Mouse (Mus musculus) stomach, embryonic 16.5 days (tissue): ENCODE results near the gene Fitm1. TPM values are rescaled to one million over a fixed set of nuclear protein-coding genes. Genes with fewer than 3 reads are reported as not detected.

Experiments
- ATAC-seq: fragments of 200-750 bp; cut with Nextera tagmentation; 2 replicates; pipeline ENCODE4 v1.8.0; 2017; ENCODE audit warnings: moderate number of reproducible peaks, moderate TSS enrichment; ENCODE audit not compliant: insufficient read depth, low FRiP score
- H3K27ac ChIP-seq: fragments of 300-500 bp; sonication (generic); 2 replicates; pipeline ENCODE4 v1.5.1; 2014; ENCODE audit warnings: low read length
- H3K27me3 ChIP-seq: fragments of 300-500 bp; sonication (generic); 2 replicates; pipeline ENCODE4 v1.6.1; 2014; ENCODE audit warnings: low read length, control low read depth, mixed read lengths; ENCODE audit not compliant: control insufficient read depth, insufficient read depth
- H3K36me3 ChIP-seq: fragments of 300-500 bp; sonication (generic); 2 replicates; pipeline ENCODE4 v1.6.1; 2014; ENCODE audit warnings: low read length; ENCODE audit not compliant: control insufficient read depth, insufficient read depth
- H3K4me1 ChIP-seq: fragments of 300-500 bp; sonication (generic); 2 replicates; pipeline ENCODE4 v1.6.1; 2014; ENCODE audit warnings: low read length, control low read depth, mixed read lengths; ENCODE audit not compliant: control insufficient read depth, insufficient read depth
- H3K4me2 ChIP-seq: fragments of 300-500 bp; sonication (generic); 2 replicates; pipeline ENCODE4 v1.6.1; 2014; ENCODE audit warnings: low read depth, low read length, mixed read lengths
- H3K4me3 ChIP-seq: fragments of 300-500 bp; sonication (generic); replicated peaks from 2 replicates; pipeline ENCODE4 v1.5.1; 2014; ENCODE audit warnings: mild to moderate bottlenecking, low read length
- H3K9ac ChIP-seq: fragments of 300-500 bp; sonication (generic); 2 replicates; pipeline ENCODE4 v1.6.1; 2014; ENCODE audit warnings: low read length
- H3K9me3 ChIP-seq: fragments of 300-500 bp; sonication (generic); replicated peaks from 2 replicates; pipeline ENCODE4 v1.6.1; 2016; ENCODE audit warnings: low read length, control low read depth; ENCODE audit not compliant: control insufficient read depth
- WGBS: fragments of 180-500 bp; shearing (Covaris S2); extraction: QIAGEN DNeasy Blood & Tissue Kit; methylation state at CpG from one replicate; pipeline ENCODE4 v1.1.7; 2014; 5-methylcytosine and 5-hydroxymethylcytosine counted together
- polyA plus RNA-seq: library from polyadenylated mRNA; unstranded; fragments of >200 nt; fragmentation: Nextera tagmentation; extraction: Ambion mirVana; gene quantifications from 2 replicates; pipeline ENCODE4 v1.2.1, GENCODE M21; 2015

Gene Fitm1
- polyA plus RNA-seq, 1 experiment from 2014 or later: 8.1 TPM

GRCm38 (mm10) chr14:55617822-55618221 is 42.4 kb downstream of the Fitm1 start, which contains the start of gene Rec8:
Gene Rec8 (plus strand): TSS chr14:55618037.
- Histone ChIP-seq H3K4me2 (peak within 1 kb of the TSS; percentile 51), H3K9ac (peak within 1 kb of the TSS; percentile 46), H3K4me1 (peaks cover 8% of the 10 kb centered on the region), H3K27ac (no peak within 1 kb of the TSS), H3K9me3 (no peaks in the 10 kb centered on the region), H3K27me3 (no peaks in the 10 kb centered on the region), H3K4me3 (peak within 1 kb of the TSS; percentile 32), H3K36me3 (no peaks in the 10 kb centered on the region)
- ATAC-seq: peak; percentile 88
- 17% methylated on average over 21 of the region's 21 CpGs for WGBS

- Histone ChIP-seq H3K4me3 (peak overlapping the region; percentile 32), H3K9ac (peak overlapping the region; percentile 46), H3K27me3 (no peaks in the 10 kb centered on the region), H3K9me3 (no peaks in the 10 kb centered on the region), H3K36me3 (no peaks in the 10 kb centered on the region), H3K4me2 (peak overlapping the region; percentile 51), H3K4me1 (peaks cover 8% of the 10 kb centered on the region), H3K27ac (no peak overlapping the region)
- 28% methylated on average over 22 of the region's 22 CpGs for WGBS
- ATAC-seq: peak; percentile 41; the same call in 1 of the 2 replicates
Observed at GRCm38 (mm10) chr14:55618486-55619195, 43.2 kb downstream of the Fitm1 start.

Other genes starting within 250 kb of the Fitm1 start
- gene Dhrs4, start 96.9 kb upstream of the Fitm1 start, polyA plus RNA-seq: 108 and 109 TPM in 2 replicates
- gene Carmil3, start 85.0 kb upstream of the Fitm1 start, polyA plus RNA-seq: 1.8 and 1.9 TPM in 2 replicates
- gene Cpne6, start 65.2 kb upstream of the Fitm1 start, polyA plus RNA-seq: 0.25 and 0.31 TPM in 2 replicates
- gene Nrl, start 50.6 kb upstream of the Fitm1 start, polyA plus RNA-seq: not detected in 2 replicates
- 50.1 and 54.5 TPM in 2 replicates for gene Pck2, start 35.4 kb upstream of the Fitm1 start, polyA plus RNA-seq
- 76.7 and 77.6 TPM in 2 replicates for gene Dcaf11, start 15.6 kb upstream of the Fitm1 start, polyA plus RNA-seq
- 0.89 and 1.2 TPM in 2 replicates for gene A730061H03Rik, start 15.2 kb upstream of the Fitm1 start, polyA plus RNA-seq
- 149 and 162 TPM in 2 replicates for gene Psme1, start 2.5 kb downstream of the Fitm1 start, polyA plus RNA-seq
- gene Emc9, start 9.7 kb downstream of the Fitm1 start, polyA plus RNA-seq: 11.4 and 11.5 TPM in 2 replicates
- gene Psme2, start 15.5 kb downstream of the Fitm1 start, polyA plus RNA-seq: 203 and 283 TPM in 2 replicates
- gene Rnf31, start 16.1 kb downstream of the Fitm1 start, polyA plus RNA-seq: 18.1 and 19.1 TPM in 2 replicates
- 10.7 and 12.4 TPM in 2 replicates for gene Irf9, start 28.0 kb downstream of the Fitm1 start, polyA plus RNA-seq
- 10.9 and 13.8 TPM in 2 replicates for gene Rec8, start 42.4 kb downstream of the Fitm1 start, polyA plus RNA-seq
- 86.3 and 114 TPM in 2 replicates for gene Ipo4, start 60.3 kb downstream of the Fitm1 start, polyA plus RNA-seq
- gene Gm49378, start 62.3 kb downstream of the Fitm1 start, polyA plus RNA-seq: 2.0 and 2.5 TPM in 2 replicates
- gene Tm9sf1, start 68.2 kb downstream of the Fitm1 start, polyA plus RNA-seq: 116 and 123 TPM in 2 replicates
- gene Tssk4, start 74.6 kb downstream of the Fitm1 start, polyA plus RNA-seq: 0.50 and 1.1 TPM in 2 replicates
- gene Mdp1, start 84.9 kb downstream of the Fitm1 start, polyA plus RNA-seq: 54.4 and 55.8 TPM in 2 replicates
- 58.0 and 63.4 TPM in 2 replicates for gene Gmpr2, start 96.3 kb downstream of the Fitm1 start, polyA plus RNA-seq
- 462 and 484 TPM in 2 replicates for gene Nedd8, start 96.5 kb downstream of the Fitm1 start, polyA plus RNA-seq
- 34.4 and 36.3 TPM in 2 replicates for gene Tinf2, start 106.2 kb downstream of the Fitm1 start, polyA plus RNA-seq
- 53.1 and 72.9 TPM in 2 replicates for gene Tgm1, start 138.3 kb downstream of the Fitm1 start, polyA plus RNA-seq
- 36.3 and 37.1 TPM in 2 replicates for gene Rabggta, start 146.6 kb downstream of the Fitm1 start, polyA plus RNA-seq
- 107 and 125 TPM in 2 replicates for gene Dhrs1, start 170.1 kb downstream of the Fitm1 start, polyA plus RNA-seq
- gene Nop9, start 170.1 kb downstream of the Fitm1 start, polyA plus RNA-seq: 23.8 and 28.4 TPM in 2 replicates
- gene Cideb, start 182.8 kb downstream of the Fitm1 start, polyA plus RNA-seq: 14.8 and 15.1 TPM in 2 replicates
- gene Ltb4r2, start 185.8 kb downstream of the Fitm1 start, polyA plus RNA-seq: 0.71 and 0.81 TPM in 2 replicates
- gene Ltb4r1, start 190.3 kb downstream of the Fitm1 start, polyA plus RNA-seq: 2.4 and 4.8 TPM in 2 replicates
- 7.7 and 8.2 TPM in 2 replicates for gene Adcy4, start 208.5 kb downstream of the Fitm1 start, polyA plus RNA-seq
- gene Ripk3, start 213.2 kb downstream of the Fitm1 start, polyA plus RNA-seq: 32.7 and 34.4 TPM in 2 replicates
- 32.9 and 33.9 TPM in 2 replicates for gene Nfatc4, start 247.5 kb downstream of the Fitm1 start, polyA plus RNA-seq